Mouse (Mus musculus): ENCODE data around the gene Dlgap1.

Gene Dlgap1

DNA sequence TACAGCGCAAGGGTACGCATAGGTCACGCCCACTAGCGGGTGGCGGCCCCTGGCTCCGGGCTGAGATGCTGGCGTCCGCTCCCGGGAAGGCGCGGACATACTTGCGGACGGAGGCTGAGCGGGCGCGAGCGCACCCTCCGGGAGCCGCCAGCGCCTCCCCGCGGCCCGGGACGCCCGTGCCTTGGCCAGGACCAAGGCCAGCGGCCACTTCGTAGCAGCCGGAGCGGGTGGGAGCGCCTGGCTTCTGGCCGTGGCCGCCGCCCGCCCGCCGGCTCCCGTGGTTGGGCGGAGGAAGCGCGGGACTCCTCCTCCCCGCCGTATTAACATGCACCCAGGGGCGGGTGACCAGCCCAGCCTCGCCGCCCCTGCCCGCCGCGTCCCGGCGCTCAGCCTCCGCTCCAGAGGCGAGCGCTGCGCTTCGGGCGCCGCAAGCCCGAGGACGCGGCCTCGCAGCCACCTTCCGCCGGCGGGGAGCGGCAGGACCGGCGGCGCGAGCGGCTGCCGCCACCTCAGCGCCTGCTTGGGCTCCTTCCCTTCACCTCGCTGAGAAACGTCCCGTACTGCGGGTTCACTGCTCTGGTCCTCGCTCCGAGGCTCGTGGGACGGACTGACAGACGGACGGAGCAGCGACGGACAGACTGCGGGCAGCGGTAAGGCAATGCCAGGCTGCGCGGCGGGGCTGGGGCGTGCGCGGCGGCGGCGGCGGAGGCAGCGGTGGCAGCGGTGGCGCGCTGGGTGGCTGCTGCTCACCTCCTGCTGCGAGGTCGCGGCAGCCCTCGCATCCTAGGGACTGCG lies at the start of gene Dlgap1:
Gene Dlgap1, plus strand, starts transcription at position 53 of the 795 bp plus-strand sequence.
- CTCF ChIA-PET, result no interaction called here

DNA sequence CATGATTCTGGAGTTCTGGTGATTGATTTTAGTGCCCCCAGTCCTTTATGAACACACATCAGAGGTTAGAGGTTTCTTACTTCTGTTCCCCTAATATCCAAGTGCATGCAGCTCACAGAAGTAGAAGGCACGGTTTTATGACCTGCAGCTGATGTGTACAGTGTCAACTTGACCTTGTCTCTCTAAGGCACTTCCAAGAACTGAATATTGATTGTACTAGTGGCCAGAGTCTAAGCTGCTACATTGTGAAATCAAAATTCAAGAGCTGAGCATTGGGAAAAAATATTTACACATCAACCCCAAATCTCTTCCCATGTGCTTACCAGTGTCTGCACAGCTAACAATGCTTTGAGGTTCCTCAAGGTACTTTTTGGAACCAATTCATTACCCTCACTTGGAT lies 13.9 kb upstream of the Dlgap1 start:
- CTCF ChIA-PET, result no interaction called here

DNA sequence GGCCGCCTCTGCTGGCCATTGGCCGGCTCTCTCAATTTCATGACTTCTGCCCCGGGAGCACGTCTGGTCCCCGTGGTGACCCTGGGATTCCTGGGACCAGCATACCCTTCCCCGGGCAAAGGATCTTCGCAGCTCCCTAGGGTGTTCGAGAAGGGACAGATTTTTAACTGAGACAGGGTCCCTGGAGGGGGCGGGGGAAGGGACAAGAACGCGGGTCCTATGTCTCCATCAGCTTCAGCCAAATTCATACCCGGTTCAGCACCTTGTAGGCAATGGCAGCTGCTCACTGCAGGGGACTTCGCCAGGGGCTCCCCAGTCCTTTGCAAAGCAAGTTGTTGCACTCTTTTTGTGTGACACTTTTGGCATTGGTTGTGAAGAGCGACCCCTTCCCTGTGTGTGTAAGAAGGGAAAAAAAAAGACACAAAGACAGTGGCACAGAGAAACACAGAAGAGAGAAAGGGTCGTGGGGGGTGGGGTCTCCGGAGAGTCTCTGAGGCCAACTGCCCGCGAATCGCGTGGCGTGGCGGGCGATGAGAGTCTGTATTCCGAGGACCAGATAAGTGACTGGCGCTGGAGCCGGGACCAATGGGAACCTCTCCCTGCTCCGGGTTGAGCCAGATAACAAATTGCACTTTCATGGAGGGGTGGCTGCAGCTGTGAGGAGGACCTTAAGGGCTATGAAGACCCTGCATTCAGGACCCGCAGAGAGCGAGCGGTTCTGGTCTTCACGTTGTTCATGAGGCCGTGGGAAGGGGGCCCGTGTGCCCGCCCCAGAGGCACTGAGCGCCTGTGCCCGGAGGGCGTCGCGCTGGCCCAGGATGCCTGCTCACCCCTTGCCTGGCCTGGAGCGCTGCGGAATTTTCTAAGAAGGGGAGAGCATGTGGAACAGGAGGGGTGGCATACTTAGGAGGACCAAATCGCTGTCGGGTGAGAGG lies 1.2 kb downstream of the Dlgap1 start:
- CTCF ChIA-PET, result no interaction called here

DNA sequence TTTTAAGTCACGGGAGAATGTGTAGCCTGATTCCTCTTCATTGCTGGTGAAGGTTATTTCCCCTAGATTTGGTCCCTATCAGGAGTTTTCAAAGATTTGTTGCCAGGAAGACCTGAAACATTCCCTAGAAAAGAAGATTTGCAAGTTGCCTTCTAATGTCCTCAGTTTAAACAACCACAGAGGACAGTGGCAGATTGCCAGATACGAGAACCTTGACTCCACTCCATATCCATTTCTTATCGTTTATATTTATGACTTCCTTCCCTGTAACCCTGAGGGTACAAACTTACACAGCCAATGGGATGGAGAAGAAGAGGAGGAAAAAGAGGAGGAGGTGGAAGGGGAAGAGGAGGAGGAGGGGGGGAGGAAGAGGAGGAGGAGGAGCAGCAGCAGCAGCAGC lies 4.2 kb downstream of the Dlgap1 start:
- CTCF ChIA-PET, result no interaction called here

DNA sequence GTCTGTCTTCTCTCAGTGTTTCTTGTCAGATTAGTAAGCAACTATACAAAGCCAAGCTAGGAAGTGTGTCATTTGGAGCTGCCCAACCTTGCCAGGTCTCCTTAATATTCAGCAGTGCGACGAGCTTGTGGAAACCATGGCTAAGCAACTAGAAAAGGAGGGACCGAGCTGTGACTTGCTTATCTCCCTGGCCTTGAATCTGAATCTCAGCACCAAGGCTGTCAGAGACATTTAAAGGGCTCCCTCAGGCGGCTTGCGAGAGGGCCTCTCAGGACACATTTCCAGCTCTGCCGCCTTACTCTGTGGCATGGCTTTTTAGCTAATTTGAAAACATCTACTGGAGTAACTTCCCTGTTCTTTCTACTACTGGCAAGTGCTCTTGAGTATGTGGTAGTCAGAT lies 5.1 kb downstream of the Dlgap1 start:
- CTCF ChIA-PET, result no interaction called here

DNA sequence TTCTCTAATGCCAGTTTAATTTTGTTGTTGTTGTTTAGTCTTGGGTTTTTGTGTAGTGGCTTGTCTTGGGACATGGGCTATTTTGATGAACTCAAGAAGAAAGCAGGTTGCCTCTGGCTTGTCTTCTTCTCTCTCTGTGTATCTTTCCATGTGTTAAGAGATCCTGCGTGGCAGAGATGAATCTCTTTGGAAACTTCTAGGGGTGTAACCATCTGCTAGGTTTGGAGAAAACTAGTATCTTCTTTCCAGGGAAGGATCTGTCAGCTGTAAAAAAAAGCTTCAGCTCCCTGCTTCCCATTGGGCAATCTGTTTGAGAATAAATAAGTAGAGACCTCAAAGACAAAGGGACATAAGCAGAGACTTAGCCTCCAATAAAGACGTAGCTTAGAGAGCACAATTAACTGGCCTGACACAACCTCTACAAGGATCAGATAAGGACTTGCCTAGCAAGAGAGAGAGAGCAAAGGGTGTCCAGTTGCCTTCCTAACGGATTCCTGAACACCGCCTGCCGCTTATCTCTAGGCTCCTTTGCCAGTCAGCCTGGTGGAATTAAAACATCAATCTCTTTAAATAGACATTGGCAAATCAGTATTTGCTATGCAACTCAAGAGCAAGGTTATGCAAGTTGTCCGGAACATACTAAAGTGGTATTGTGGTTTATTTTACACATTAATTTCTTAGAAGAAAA lies 13.5 kb downstream of the Dlgap1 start:
- CTCF ChIA-PET, result no interaction called here

DNA sequence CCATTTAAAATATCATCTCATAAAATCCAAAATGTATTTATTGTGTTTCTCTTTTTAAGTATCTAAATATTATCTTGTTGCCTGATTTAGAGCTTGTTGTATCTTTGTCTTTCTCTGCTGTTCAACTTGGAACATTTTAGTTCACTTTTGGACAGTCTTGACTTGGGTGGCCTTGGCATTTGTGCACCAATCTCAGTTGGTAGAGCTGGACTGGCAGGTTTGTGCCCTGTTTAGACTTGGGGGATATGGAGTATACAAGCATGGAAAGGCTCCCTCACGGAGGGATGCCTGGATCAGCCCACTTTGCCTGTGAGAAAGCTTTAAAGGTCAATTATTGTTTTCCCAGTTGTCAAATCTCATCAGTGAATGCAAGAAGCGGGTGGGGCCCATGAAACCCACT lies 27.5 kb downstream of the Dlgap1 start:
- CTCF ChIA-PET, result no interaction called here

DNA sequence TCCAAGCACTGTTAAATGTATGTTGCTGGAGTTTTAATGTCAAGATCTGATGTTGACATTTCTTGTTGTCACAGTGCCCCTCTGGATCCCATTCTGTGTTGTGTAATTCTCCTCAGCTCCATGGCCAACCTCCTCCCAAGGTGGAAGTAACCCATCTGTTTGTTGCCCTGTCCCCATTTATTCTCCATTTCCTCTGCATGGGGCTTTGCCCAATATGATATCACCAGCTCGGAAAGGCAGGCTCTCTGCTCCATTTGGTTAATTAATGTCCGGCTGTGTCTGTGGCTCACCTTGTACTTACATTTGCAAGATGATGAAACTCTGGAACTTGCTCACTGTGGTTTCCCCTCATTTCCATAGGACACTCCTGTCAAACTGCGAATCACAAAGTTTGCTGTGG lies 33.2 kb downstream of the Dlgap1 start:
- CTCF ChIA-PET, result no interaction called here

DNA sequence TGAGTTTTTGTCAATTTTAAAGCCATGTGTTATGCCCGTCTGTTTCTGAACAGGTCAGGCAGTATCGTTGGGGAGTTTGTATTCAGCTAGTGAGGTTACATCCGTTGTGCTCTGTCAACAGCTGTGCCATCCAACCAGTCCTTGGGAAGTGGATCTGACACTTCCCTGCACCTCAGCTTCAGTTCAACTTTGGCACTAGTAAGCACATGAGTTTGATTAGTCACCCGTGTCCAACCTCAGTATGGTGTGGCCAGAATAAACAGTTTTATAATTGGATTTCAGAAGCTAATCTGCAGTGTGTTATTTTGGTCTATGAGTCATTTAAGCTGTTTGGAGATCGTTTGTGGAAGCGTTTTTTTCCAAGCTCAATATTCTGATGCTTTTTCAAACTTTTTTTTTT lies 35.8 kb downstream of the Dlgap1 start:
- CTCF ChIA-PET, result no interaction called here

DNA sequence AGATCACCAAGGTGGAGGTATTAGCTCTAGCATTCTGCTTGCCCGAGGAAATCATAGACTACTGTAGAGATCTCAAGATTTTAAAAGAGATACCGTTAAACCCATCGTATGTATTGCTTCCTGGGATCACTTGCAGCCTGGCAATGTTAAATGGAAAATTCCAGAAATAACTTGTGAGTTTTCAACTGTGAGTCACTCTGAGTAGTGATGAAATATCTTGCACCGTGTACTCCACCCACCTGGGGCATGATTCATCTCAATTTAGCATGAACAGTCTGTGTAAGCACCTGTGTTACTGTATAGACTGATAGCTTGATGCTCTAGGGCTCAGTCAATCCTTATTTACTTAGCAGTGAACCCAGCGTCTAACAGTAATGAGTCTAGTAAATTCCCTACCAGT lies 38.7 kb downstream of the Dlgap1 start:
- CTCF ChIA-PET, result no interaction called here

DNA sequence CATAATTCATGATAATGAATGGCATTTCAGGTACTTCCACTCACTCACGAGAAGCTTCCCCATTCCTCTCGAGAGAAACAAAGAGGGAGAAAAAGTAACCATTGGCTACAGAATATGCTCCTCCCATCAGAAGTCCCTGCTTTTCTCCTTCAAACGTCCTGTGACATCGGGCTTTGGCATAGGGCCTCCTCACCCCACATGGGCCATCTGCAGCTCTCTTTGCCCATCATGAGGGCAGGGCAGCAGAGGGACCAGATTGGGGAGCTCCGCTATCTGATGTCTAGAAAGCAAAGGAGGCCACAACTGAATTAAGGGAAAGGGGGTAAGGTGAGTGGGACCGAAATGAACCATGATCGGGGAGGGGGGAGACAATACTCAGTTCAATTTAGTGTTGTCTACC lies 47.6 kb downstream of the Dlgap1 start:
- CTCF ChIA-PET, result no interaction called here

DNA sequence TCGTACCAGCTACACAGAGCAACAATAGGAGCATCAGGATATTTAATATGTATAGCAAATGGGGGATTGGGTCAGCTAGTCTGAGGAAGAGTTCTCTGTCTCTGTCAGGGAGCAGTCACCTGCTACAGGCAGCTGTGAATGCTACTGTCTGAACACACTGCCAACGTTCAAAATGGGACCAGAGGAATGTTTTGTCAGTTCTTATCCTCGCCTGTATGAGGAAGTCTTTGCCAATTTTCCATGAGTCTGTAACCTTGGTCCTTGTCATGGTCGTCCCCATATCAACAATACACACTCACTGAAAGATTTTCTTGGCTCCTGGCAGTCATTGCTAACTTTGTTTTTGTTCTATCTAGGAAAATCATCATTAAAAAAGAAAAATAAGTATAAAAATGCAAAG lies 51.5 kb downstream of the Dlgap1 start:
- CTCF ChIA-PET, result no interaction called here

DNA sequence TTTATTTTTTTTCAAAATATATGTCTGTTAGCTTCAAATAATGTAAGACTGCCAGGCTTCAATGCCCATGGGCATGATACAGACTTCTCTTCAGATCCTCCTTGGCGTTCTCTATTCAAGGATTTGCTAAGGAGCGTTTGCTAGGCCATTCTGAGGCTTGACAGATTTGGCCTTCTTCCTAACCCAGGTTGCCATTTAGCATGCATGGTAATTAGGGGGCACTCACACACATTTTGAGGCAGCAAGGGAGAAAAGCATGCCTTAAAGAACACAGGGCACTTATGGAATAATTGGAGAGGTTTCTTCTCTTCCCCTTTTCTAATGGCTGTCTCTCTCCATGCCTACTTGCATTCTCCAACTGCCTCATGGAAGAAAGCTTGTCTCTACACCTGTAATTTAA lies 53.7 kb downstream of the Dlgap1 start:
- CTCF ChIA-PET, result no interaction called here

DNA sequence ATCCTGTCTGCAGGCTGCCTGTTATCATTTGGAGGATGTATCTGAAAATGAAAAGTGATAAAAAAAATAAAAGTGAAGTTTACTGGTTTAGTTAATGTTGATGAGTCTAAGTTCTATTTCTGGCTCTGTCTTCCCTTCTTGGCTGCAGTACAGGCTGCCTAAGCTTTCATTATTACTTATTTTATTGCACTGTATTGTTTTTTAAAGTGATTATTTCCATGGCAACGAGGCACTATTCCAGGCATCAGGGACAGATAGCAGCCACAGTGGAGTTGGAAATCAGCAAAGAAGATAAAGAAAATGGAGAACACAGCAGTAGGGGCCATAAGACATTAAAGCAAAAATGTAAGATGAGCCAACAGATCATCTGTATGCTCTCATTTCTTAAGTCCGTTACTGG lies 66.0 kb downstream of the Dlgap1 start:
- CTCF ChIA-PET, result no interaction called here

DNA sequence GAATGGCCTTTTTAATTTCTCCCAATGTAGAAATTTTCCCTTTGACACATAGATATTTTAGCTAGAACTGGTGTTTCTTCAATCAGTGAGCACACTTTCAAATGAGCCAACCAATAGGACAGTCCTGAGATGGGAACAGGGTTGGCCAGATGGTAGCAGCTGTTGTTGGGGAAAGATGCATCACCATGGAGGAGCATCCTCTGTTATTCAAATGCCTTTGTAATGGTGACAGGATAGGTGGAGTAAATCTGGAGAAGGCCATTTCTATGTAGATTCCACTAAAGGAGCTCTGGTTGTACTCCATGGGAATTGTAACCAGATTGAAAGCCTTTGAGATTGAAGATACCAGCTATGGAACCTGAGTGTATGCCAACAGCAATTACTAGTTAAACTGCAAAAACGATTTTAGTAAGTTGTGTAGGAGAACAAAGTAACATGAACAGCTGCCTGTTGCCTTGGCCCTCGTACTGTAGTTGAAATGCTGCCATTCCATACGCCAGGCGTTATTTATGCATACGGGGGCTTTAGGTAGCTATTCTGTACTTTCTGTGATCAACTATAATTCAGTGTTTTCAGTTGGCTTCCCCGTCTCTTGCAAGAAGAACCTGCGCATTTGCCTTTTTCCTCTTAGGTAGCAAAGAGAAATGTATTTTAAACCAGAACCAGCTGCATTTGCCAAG lies 72.0 kb downstream of the Dlgap1 start:
- CTCF ChIA-PET, result no interaction called here

DNA sequence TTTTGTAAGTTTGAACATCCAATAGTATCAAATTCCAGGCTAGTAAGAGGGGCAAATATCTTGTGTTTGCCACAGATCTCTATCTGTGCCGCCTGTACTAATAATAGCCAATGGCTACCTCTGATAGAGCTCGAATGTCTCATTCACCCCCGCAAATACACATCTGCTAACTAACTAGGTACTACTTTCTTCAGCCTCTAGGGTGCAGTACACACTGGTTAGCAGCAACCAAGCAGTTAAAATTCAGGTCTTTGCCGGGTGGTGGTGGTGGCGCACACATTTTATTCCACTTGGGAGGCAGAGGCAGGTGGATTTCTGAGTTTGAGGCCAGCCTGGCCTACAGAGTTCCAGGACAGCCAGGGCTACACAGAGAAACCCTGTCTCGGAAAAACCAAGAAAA lies 99.4 kb downstream of the Dlgap1 start:
- CTCF ChIA-PET, result no interaction called here

DNA sequence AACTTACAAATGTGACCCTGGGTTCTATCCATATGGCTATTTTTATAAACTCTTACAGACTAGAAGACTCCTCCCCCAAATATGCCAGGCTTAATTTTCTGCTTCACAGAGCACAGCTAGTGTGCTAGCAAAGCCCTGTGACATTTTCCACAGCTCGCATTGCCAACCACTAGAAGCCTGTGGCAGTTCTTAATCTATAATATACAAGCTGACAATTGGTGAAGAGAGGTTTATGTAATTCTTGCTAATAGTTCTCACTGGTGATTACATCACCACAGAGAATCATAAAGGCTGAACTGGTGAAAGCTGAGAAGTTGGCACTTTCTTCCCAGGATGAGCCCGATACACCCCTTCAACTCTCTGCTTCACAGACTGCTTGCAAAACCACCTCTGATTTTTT lies 103.2 kb downstream of the Dlgap1 start:
- CTCF ChIA-PET, result no interaction called here

DNA sequence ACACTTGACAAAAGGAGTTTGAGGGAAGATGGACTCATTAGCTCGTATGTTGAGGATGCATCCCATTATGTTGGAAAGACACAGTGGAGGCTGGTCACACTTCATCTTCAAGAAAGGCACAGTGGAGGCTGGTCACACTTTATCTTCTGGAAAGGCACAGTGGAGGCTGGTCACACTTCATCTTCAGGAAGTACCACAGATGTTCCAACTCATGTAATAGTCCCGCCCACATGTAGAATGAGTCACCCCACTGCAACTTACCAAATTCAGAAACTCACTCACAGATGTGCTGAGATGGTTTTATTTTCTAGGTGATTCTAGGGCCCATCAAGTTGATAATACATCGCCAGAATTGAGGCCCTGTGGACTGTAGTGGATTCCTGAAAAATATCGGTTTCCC lies 119.3 kb downstream of the Dlgap1 start:
- CTCF ChIA-PET, result no interaction called here

DNA sequence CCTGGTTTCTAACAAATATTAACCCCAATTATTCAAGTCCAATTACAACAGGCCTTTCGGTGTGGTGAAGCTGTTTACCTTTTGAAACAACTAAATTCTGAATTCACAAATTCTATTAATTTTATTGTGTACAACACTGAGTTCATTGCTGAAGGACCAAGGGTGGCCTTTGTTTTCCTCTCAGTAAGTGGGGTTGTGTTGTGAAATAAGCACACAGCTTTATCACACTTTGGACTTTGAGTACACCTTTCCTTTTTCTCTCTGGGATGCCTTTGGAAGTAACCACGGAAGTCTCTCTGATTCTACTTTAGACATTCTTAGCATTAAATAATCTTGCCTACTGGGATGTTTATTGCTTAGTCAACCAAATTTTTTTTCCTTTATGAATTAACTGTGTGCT lies 121.9 kb downstream of the Dlgap1 start:
- CTCF ChIA-PET, result no interaction called here

DNA sequence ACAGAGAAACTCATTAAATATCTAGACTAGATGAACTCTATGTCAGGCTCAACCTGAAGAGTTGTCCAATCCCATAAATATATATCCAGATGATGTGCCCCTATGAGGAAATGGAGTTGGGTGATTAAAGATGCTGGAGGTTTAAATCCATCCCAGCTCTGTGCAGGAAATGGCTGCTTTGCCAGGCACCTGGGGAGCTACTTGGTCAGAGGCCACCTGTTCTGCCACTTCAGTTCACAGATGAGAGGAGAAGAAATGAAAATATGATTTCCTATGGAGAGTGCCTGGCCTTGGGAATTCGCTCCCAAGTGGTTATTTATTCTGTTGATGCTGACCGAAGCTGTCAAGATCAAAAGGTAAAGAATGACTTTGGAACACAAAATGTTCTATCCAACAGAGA lies 160.3 kb downstream of the Dlgap1 start:
- CTCF ChIA-PET, result no interaction called here

DNA sequence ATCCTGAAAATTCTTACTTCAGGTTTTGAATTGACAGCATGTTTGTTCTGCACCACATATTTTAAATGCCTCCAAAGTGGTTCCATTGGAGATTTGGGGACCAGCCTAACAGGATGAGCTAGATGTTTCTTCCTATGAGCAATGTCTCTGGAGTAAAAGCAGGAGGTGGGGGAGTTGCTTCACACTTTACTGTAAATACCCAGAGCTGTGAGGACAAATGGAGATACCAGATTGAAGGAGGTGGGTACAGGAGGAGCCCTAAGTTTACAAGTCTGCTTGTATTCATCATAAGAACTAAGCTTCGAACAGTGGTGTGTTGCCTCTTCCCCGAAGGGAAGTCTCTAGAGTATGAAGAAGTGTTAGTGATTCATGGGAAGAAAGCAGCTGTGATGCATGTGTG lies 201.0 kb downstream of the Dlgap1 start:
- CTCF ChIA-PET, result no interaction called here

DNA sequence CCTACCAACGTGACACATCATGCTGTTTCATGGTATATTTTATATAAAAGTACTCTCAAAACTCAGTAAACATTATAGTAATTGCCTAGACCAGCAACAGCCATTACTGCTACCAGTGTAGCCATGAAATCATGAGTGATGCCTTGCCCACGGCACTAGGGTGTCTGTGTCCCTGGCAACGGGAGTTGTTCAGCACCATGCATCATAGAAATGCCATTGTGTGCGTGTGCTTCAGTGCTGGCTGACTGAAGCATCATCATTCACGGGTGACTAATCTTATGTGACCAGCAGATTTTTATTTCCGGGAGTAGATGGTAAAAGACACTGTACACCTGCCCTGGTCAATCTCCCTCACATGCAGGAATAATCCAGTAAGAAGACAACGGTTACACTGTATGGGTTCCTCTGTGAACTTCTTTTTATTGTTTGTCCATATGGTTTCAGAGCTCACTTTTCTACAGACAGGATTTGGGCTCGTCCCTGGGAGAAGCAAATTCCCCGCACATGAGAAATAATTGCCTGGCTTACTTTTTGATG lies 203.7 kb downstream of the Dlgap1 start:
- CTCF ChIA-PET, result no interaction called here

Data from spleen, embryonic (tissue).